Mouse (Mus musculus) inflammation-experienced regulatory T-cells, adult 6 months (primary cell): ENCODE measurements around the gene Ndufa4l2. TPM values are rescaled to one million over a fixed set of nuclear protein-coding genes. Genes with fewer than 3 reads are reported as not detected.

Experiments used
- polyA plus RNA-seq, 3 experiments: library from polyadenylated mRNA; unstranded; fragments of 100-300 nt; shearing (Covaris generic); gene quantifications; one replicate each; pipeline ENCODE4 v1.2.1; 2017

The Ndufa4l2 gene
- polyA plus RNA-seq, 3 experiments from 2014 or later, result not detected

Other genes starting within 250 kb of the Ndufa4l2 start
- 10 to 100 TPM; 54.0 to 61.1 (median 56.9) TPM for gene Dctn2, start 248.6 kb upstream of the Ndufa4l2 start, polyA plus RNA-seq
- 10 to 100 TPM in 1 of 3 experiments, 1 to 10 TPM in 2; 4.0 to 11.8 (median 6.4) TPM for gene Mbd6, start 225.9 kb upstream of the Ndufa4l2 start, polyA plus RNA-seq
- 10 to 100 TPM; 20.7 to 28.9 (median 21.3) TPM for gene Mars, start 203.2 kb upstream of the Ndufa4l2 start, polyA plus RNA-seq
- 100 to 1,000 TPM in 2 of 3 experiments, 10 to 100 TPM in 1; 91.9 to 112 (median 108) TPM for gene Arhgap9, start 193.0 kb upstream of the Ndufa4l2 start, polyA plus RNA-seq
- under 1 TPM in 2 of 3 experiments, not detected in 1; 0.49 to 0.56 TPM for gene Gli1, start 173.0 kb upstream of the Ndufa4l2 start, polyA plus RNA-seq
- not detected for gene Inhbe, start 160.6 kb upstream of the Ndufa4l2 start, polyA plus RNA-seq
- not detected for gene Inhbc, start 144.5 kb upstream of the Ndufa4l2 start, polyA plus RNA-seq
- 10 to 100 TPM; 11.8 to 17.6 (median 12.0) TPM for gene R3hdm2, start 134.6 kb upstream of the Ndufa4l2 start, polyA plus RNA-seq
- under 1 TPM in 1 of 3 experiments, not detected in 2; 0.35 TPM for gene Stac3, start 13.3 kb upstream of the Ndufa4l2 start, polyA plus RNA-seq
- 10 to 100 TPM; 38.2 to 43.2 (median 42.9) TPM for gene Shmt2, start 7.5 kb downstream of the Ndufa4l2 start, polyA plus RNA-seq
- not detected for gene Nxph4, start 19.6 kb downstream of the Ndufa4l2 start, polyA plus RNA-seq
- gene Lrp1, start 106.2 kb downstream of the Ndufa4l2 start, polyA plus RNA-seq, result 1 to 10 TPM in 1 of 3 experiments, under 1 TPM in 1, not detected in 1; 0.04 to 1.4 TPM
- gene Stat6, start 128.0 kb downstream of the Ndufa4l2 start, polyA plus RNA-seq, result 100 to 1,000 TPM; 148 to 195 (median 176) TPM
- 1 to 10 TPM; 3.7 to 5.9 (median 5.7) TPM for gene Nemp1, start 151.9 kb downstream of the Ndufa4l2 start, polyA plus RNA-seq
- gene Nab2, start 153.6 kb downstream of the Ndufa4l2 start, polyA plus RNA-seq, result 1 to 10 TPM; 7.5 to 9.5 (median 7.8) TPM
- gene Myo1a, start 190.2 kb downstream of the Ndufa4l2 start, polyA plus RNA-seq, result not detected
- gene Tac2, start 209.5 kb downstream of the Ndufa4l2 start, polyA plus RNA-seq, result not detected
- gene Zbtb39, start 224.6 kb downstream of the Ndufa4l2 start, polyA plus RNA-seq, result under 1 TPM; 0.31 to 0.95 (median 0.64) TPM
- gene Gpr182, start 236.8 kb downstream of the Ndufa4l2 start, polyA plus RNA-seq, result under 1 TPM; 0.14 to 0.44 (median 0.37) TPM
- gene Rdh1, start 244.8 kb downstream of the Ndufa4l2 start, polyA plus RNA-seq, result under 1 TPM in 2 of 3 experiments, not detected in 1; 0.28 TPM
- gene Rdh16f1, start 244.8 kb downstream of the Ndufa4l2 start, polyA plus RNA-seq, result 1 to 10 TPM in 1 of 3 experiments, under 1 TPM in 1, not detected in 1; 0.36 to 1.1 TPM